ENCODE assay signal across 8 mouse cellular contexts in genomic region chr11:117076576-117077196, GRCm38 (mm10). TPM values are rescaled to one million over a fixed set of nuclear protein-coding genes. Genes with fewer than 3 reads are reported as not detected.
DNase-seq lines count a peak whose midpoint lies in the region; ATAC-seq lines count a peak whose summit lies in the region.

No protein-coding gene starts in this region.

- peak; percentile 90 for ATAC-seq in activated CD4-positive, CD25-positive, alpha-beta regulatory T cell, adult 4 months
- peak; percentile 85 for ATAC-seq in hindbrain, embryonic 16.5 days
- ATAC-seq in megakaryocyte-erythroid progenitor cell, adult 5-6 weeks (replicated peaks; ENCODE audit: low FRiP score, low TSS enrichment, poor library complexity, severe bottlenecking) = peak; percentile 64

- no peaks in the 10 kb centered on the region for H3K9me3 ChIP-seq in hindbrain, embryonic 16.5 days (ENCODE audit: control insufficient read depth, low read length)

- H3K4me2 ChIP-seq in hindbrain, embryonic 16.5 days (ENCODE audit: low read length) = peak overlapping the region; percentile 99

- peaks cover 20% of the 10 kb centered on the region for H3K36me3 ChIP-seq in hindbrain, embryonic 16.5 days (ENCODE audit: control insufficient read depth, insufficient read depth, low read length)

- no peaks in the 10 kb centered on the region for H3K27me3 ChIP-seq in hindbrain, embryonic 16.5 days (replicated peaks; ENCODE audit: control insufficient read depth, insufficient read depth, low read length)

- WGBS in hindbrain, embryonic 16.5 days = under 1% methylated on average over 54 of the region's 54 CpGs

- peak; percentile 61 to 74 for DNase-seq in cerebellum, postnatal 4 days (ENCODE audit: low spot score in 2 of 2)
- peak; percentile 88 for DNase-seq in gastrocnemius, adult 18-20 months (ENCODE audit: low spot score)
- peak; percentile 72 to 84 for DNase-seq in left cerebral cortex, postnatal 14 days (ENCODE audit: low spot score in 2 of 2)
- DNase-seq in right cerebral cortex, postnatal 14 days = peak; percentile 81
- DNase-seq in urinary bladder, postnatal 25 days (ENCODE audit: low spot score) = peak; percentile 79

- H3K4me3 ChIP-seq in hindbrain, embryonic 16.5 days (ENCODE audit: low read length) = peak overlapping the region; percentile 85

- H3K27ac ChIP-seq in hindbrain, embryonic 16.5 days (ENCODE audit: low read depth, low read length) = peak overlapping the region; percentile 83

- peaks cover 18% of the 10 kb centered on the region for H3K4me1 ChIP-seq in hindbrain, embryonic 16.5 days (ENCODE audit: control insufficient read depth, insufficient read depth, low read depth, low read length)

- intact Hi-C loops in left cerebral cortex, postnatal 14 days (cut with DNase I) = loop anchor here (10.0 kb wide), 1 partner anchor 278 kb away; no protein-coding TSS in a partner anchor

- H3K9ac ChIP-seq in hindbrain, embryonic 16.5 days (ENCODE audit: low read depth, low read length) = peak overlapping the region; percentile 90

RNA-seq across cellular contexts. Expression of gene Sec14l1, which starts 38.3 kb away (rescaled TPM):
- 10 to 100 TPM; 13.9 to 22.7 TPM for polyA plus RNA-seq in activated CD4-positive, CD25-positive, alpha-beta regulatory T cell, adult 4 months (2017; shearing (Covaris generic))
- total RNA-seq in gastrocnemius, adult 18-20 months (2021) = 10 to 100 TPM; 52.1 to 53.3 TPM
- polyA plus RNA-seq in hindbrain, embryonic 16.5 days (2015; fragmentation: Nextera tagmentation; extraction: Ambion mirVana) = 53.9 and 63.4 TPM in 2 replicates
- total RNA-seq in left cerebral cortex, postnatal 14 days (2021) = 100 to 1,000 TPM; 172 to 175 TPM
- total RNA-seq in megakaryocyte-erythroid progenitor cell, adult 5-6 weeks (2014; fragmentation: Nextera tagmentation) = 13.5 and 14.4 TPM in 2 replicates
- total RNA-seq in megakaryocyte-erythroid progenitor cell, adult 5-6 weeks (2017) = 6.7 and 10.6 TPM in 2 replicates

Comparison
In these comparisons a context has a peak if more than half of its experiments do, and no peak if none do; other contexts are left out.
1. Peak in every context shown above with its lines: DNase-seq, ATAC-seq, H3K4me3 ChIP-seq and H3K27ac ChIP-seq.